Mouse (Mus musculus) myocyte (in vitro differentiated cells): ENCODE data around the gene Acsf2. TPM values are rescaled to one million over a fixed set of nuclear protein-coding genes. Genes with fewer than 3 reads are reported as not detected.
A peak's percentile ranks its signal among the peaks of the same experiment; 100 is the strongest.

Source experiments
- H3K27me3 ChIP-seq: one replicate; pipeline ENCODE4 v1.6.1; 2011; ENCODE audit not compliant: control insufficient read depth, insufficient read depth, insufficient read length
- H3K36me3 ChIP-seq: one replicate; pipeline ENCODE4 v1.6.1; 2011; ENCODE audit not compliant: control insufficient read depth, insufficient read depth
- H3K4me2 ChIP-seq: one replicate; pipeline ENCODE4 v1.6.1; 2011; ENCODE audit warnings: low read depth, control low read depth
- H3K4me3 ChIP-seq: one replicate; pipeline ENCODE4 v1.5.1; 2011; ENCODE audit warnings: mild to moderate bottlenecking, control low read depth, moderate library complexity
- H3K79me2 ChIP-seq: one replicate; pipeline ENCODE4 v1.6.1; 2011; ENCODE audit not compliant: control insufficient read depth, insufficient read depth
- H3ac ChIP-seq: one replicate; pipeline ENCODE4 v1.6.1; 2011; ENCODE audit not compliant: control insufficient read depth, insufficient read length
- CEBPB ChIP-seq: IDR thresholded peaks from 2 replicates; pipeline ENCODE4 v1.6.1; 2011; ENCODE audit warnings: mild to moderate bottlenecking, moderate library complexity; ENCODE audit not compliant: poor library complexity, insufficient read depth, severe bottlenecking
- E2F4 ChIP-seq: IDR thresholded peaks from one replicate; pipeline ENCODE4 v1.6.1; 2011; ENCODE audit warnings: mild to moderate bottlenecking, control low read depth, moderate library complexity; ENCODE audit not compliant: insufficient read depth
- MAX ChIP-seq: IDR thresholded peaks from one replicate; pipeline ENCODE4 v1.6.1; 2011; ENCODE audit warnings: low read depth, mild to moderate bottlenecking, control low read depth
- MYOD1 ChIP-seq, 3 experiments: IDR thresholded peaks; one replicate each; pipeline ENCODE4 v1.6.1; 2011; ENCODE audit warnings: control low read depth in 2 of 3, low read depth in 2 of 3, mild to moderate bottlenecking in 2 of 3, moderate library complexity in 1 of 3; ENCODE audit not compliant: insufficient read length in 2 of 3, control insufficient read depth in 1 of 3
- MYOG ChIP-seq, 3 experiments: IDR thresholded peaks; one replicate each; pipeline ENCODE4 v1.6.1; 2011; ENCODE audit warnings: control low read depth in 2 of 3, low read depth in 2 of 3, mild to moderate bottlenecking in 2 of 3; ENCODE audit not compliant: insufficient read length in 2 of 3, control insufficient read depth in 1 of 3, insufficient read depth in 1 of 3
- POLR2A ChIP-seq: IDR thresholded peaks from one replicate; pipeline ENCODE4 v1.6.1; 2011; ENCODE audit warnings: low read depth, mild to moderate bottlenecking, control low read depth, moderate library complexity; ENCODE audit not compliant: insufficient read length
- POLR2AphosphoS2 ChIP-seq: IDR thresholded peaks from one replicate; pipeline ENCODE4 v1.6.1; 2011; ENCODE audit warnings: low read depth, control low read depth; ENCODE audit not compliant: insufficient read length
- REST ChIP-seq: IDR thresholded peaks from one replicate; pipeline ENCODE4 v1.6.1; 2011; ENCODE audit warnings: mild to moderate bottlenecking, control low read depth, moderate library complexity; ENCODE audit not compliant: insufficient read depth, insufficient read length
- SRF ChIP-seq: IDR thresholded peaks from one replicate; pipeline ENCODE4 v1.6.1; 2011; ENCODE audit warnings: low read depth; ENCODE audit not compliant: control insufficient read depth, insufficient read length
- TCF12 ChIP-seq: IDR thresholded peaks from one replicate; pipeline ENCODE4 v1.6.1; 2011; ENCODE audit warnings: mild to moderate bottlenecking, control low read depth; ENCODE audit not compliant: poor library complexity, insufficient read depth, severe bottlenecking
- TCF3 ChIP-seq: IDR thresholded peaks from one replicate; pipeline ENCODE4 v1.6.1; 2011; ENCODE audit warnings: low read depth, control low read depth; ENCODE audit not compliant: insufficient read length
- USF1 ChIP-seq: IDR thresholded peaks from one replicate; pipeline ENCODE4 v1.6.1; 2011; ENCODE audit warnings: low read depth, mild to moderate bottlenecking, control low read depth, moderate library complexity
- polyA plus RNA-seq: library from polyadenylated mRNA; unstranded; fragments of >200 nt; fragmentation: generic; extraction: Trizol; gene quantifications from one replicate; pipeline ENCODE4 v1.2.1, GENCODE M21; 2012; ENCODE audit warnings: missing spikeins

The Acsf2 gene
- polyA plus RNA-seq, 1 experiment: 5.8 TPM

GRCm38 (mm10) chr11:94614603-94615002 lies 12.9 kb upstream of the Acsf2 start:
- H3K27me3 ChIP-seq: no peaks in the 10 kb centered on the region
- no peaks in the 10 kb centered on the region for H3K79me2 ChIP-seq
- no peak overlapping the region for H3K4me2 ChIP-seq
- H3ac ChIP-seq: no peak overlapping the region
- H3K4me3 ChIP-seq: no peak overlapping the region
- TF ChIP-seq USF1 (no peak), MYOD1 (IDR thresholded peaks at IDR 0.05; ENCODE audit: control insufficient read depth in 1 of 3, insufficient read length in 2 of 3, low read depth in 2 of 3) (no peak), MAX (no peak), SRF (no peak), MYOG (IDR thresholded peaks at IDR 0.05; ENCODE audit: control insufficient read depth in 1 of 3, insufficient read depth in 1 of 3, insufficient read length in 2 of 3, low read depth in 2 of 3) (no peak), POLR2AphosphoS2 (no peak), CEBPB (no peak), POLR2A (no peak), TCF12 (no peak), TCF3 (no peak), REST (no peak), E2F4 (no peak)
- H3K36me3 ChIP-seq: no peaks in the 10 kb centered on the region

DNA sequence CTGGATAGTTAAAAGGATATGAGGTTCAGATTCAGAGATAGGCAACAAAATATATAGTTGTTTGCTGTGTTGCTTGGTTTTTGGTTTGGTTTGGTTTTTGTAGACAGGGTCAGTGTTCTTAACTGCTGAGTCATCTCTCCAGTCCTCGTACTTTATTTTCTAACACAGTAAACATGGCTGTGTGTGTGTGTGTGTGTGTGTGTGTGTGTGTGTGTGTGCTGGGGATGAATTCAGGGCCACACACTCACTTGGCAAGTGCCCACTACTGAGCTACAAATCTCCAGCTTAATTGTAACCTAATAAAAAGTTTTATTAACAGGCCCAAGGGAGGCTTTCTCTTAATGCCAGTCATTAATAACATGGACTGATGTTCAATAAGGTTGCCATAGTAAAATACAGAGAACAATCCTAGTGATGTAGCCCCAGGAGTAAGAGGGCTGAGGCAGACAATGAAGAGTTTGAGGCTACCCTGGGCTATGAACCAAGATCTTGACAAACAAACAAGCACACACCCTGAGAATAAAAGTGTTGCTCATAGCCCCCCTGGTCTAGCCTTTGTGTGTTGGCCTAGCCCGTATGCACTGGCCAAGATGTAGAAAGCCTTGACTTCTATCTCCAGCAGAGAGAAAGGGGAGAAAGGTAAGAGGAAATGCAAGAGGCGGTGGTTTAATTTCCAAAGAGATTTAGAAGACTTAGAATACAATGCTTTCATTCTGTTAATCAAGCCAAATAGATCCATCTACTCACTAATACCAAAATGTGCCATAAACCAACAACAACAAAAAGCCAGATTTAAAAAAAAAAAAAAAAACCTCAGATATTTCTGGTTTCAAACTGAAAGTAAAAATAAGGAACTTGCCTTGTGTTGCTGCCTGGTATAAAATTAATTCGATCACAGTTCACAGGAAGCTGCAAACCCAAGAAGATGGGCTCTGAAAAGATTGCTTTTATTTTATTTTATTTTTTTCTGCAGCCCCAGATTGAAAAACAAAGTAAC lies 9.4 kb upstream of the Acsf2 start:
- Histone ChIP-seq H3ac (no peak overlapping the region), H3K79me2 (no peaks in the 10 kb centered on the region)
- no peak for TF ChIP-seq MYOG (IDR thresholded peaks at IDR 0.05; ENCODE audit: control insufficient read depth in 1 of 3, insufficient read depth in 1 of 3, insufficient read length in 2 of 3, low read depth in 2 of 3)
- TF ChIP-seq USF1: no peak
- no peak for TF ChIP-seq POLR2AphosphoS2
- no peak for TF ChIP-seq TCF3
- no peak for TF ChIP-seq MYOD1 (IDR thresholded peaks at IDR 0.05; ENCODE audit: control insufficient read depth in 1 of 3, insufficient read length in 2 of 3, low read depth in 2 of 3)
- no peak for TF ChIP-seq REST
- TF ChIP-seq MAX: no peak
- no peak for TF ChIP-seq SRF
- no peak for TF ChIP-seq POLR2A
- TF ChIP-seq E2F4: no peak
- no peak for TF ChIP-seq TCF12
- no peak for TF ChIP-seq CEBPB

GRCm38 (mm10) chr11:94602356-94602955 lies 785 bp upstream of the Acsf2 start:
- Histone ChIP-seq H3K36me3 (no peaks in the 10 kb centered on the region), H3K4me2 (peak overlapping the region; percentile 58), H3K79me2 (no peaks in the 10 kb centered on the region), H3K27me3 (no peaks in the 10 kb centered on the region), H3ac (no peak overlapping the region), H3K4me3 (peak overlapping the region; percentile 55)
- TF ChIP-seq CEBPB (no peak), E2F4 (no peak), REST (no peak), MYOG (IDR thresholded peaks at IDR 0.05; ENCODE audit: control insufficient read depth in 1 of 3, insufficient read depth in 1 of 3, insufficient read length in 2 of 3, low read depth in 2 of 3) (no peak), POLR2A (no peak), TCF12 (no peak), MAX (no peak), TCF3 (no peak)

More for the DNA sequence above, 9.4 kb upstream of the Acsf2 start:
- Histone ChIP-seq H3K36me3 (no peaks in the 10 kb centered on the region), H3K4me3 (no peak overlapping the region), H3K27me3 (no peaks in the 10 kb centered on the region), H3K4me2 (no peak overlapping the region)

GRCm38 (mm10) chr11:94600447-94600846 lies 1.2 kb downstream of the Acsf2 start:
- Histone ChIP-seq H3K4me2 (peak overlapping the region; percentile 93), H3K27me3 (no peaks in the 10 kb centered on the region), H3K4me3 (peak overlapping the region; percentile 55), H3K36me3 (no peaks in the 10 kb centered on the region), H3K79me2 (no peaks in the 10 kb centered on the region), H3ac (no peak overlapping the region)
- TF ChIP-seq USF1: no peak
- no peak for TF ChIP-seq MYOG (IDR thresholded peaks at IDR 0.05; ENCODE audit: control insufficient read depth in 1 of 3, insufficient read depth in 1 of 3, insufficient read length in 2 of 3, low read depth in 2 of 3)
- TF ChIP-seq SRF: no peak
- TF ChIP-seq TCF12: no peak
- no peak for TF ChIP-seq E2F4
- no peak for TF ChIP-seq MYOD1 (IDR thresholded peaks at IDR 0.05; ENCODE audit: control insufficient read depth in 1 of 3, insufficient read length in 2 of 3, low read depth in 2 of 3)
- no peak for TF ChIP-seq POLR2A
- TF ChIP-seq MAX: no peak
- TF ChIP-seq CEBPB: no peak
- TF ChIP-seq POLR2AphosphoS2: no peak
- no peak for TF ChIP-seq REST
- TF ChIP-seq TCF3: no peak
